Mouse (Mus musculus) midbrain, embryonic 15.5 days (tissue): ENCODE results near the gene Gins2. TPM values are rescaled to one million over a fixed set of nuclear protein-coding genes. Genes with fewer than 3 reads are reported as not detected.

ENCODE experiments used
- ATAC-seq: fragments of 200-750 bp; cut with Nextera tagmentation; replicated peaks from 2 replicates; pipeline ENCODE4 v1.8.0; 2017; ENCODE audit warnings: moderate TSS enrichment
- H3K27ac ChIP-seq: fragments of 300-500 bp; sonication (generic); 2 replicates; pipeline ENCODE4 v1.5.1; 2015; ENCODE audit warnings: mild to moderate bottlenecking, inconsistent platforms
- H3K27me3 ChIP-seq: fragments of 300-500 bp; sonication (generic); replicated peaks from 2 replicates; pipeline ENCODE4 v1.6.1; 2015; ENCODE audit warnings: inconsistent platforms
- H3K36me3 ChIP-seq: fragments of 300-500 bp; sonication (generic); replicated peaks from 2 replicates; pipeline ENCODE4 v1.6.1; 2015; ENCODE audit warnings: inconsistent platforms
- H3K4me1 ChIP-seq: fragments of 300-500 bp; sonication (generic); 2 replicates; pipeline ENCODE4 v1.6.1; 2015; ENCODE audit warnings: inconsistent platforms
- H3K4me2 ChIP-seq: fragments of 300-500 bp; sonication (generic); 2 replicates; pipeline ENCODE4 v1.6.1; 2015; ENCODE audit warnings: inconsistent platforms, mild to moderate bottlenecking, moderate library complexity
- H3K4me3 ChIP-seq: fragments of 300-500 bp; sonication (generic); 2 replicates; pipeline ENCODE4 v1.5.1; 2015; ENCODE audit warnings: mild to moderate bottlenecking, inconsistent platforms
- H3K9ac ChIP-seq: fragments of 300-500 bp; sonication (generic); 2 replicates; pipeline ENCODE4 v1.6.1; 2015; ENCODE audit warnings: mild to moderate bottlenecking, inconsistent platforms
- H3K9me3 ChIP-seq: fragments of 300-500 bp; sonication (generic); 2 replicates; pipeline ENCODE4 v1.6.1; 2016; ENCODE audit warnings: inconsistent platforms
- WGBS: fragments of 180-500 bp; shearing (Covaris S2); methylation state at CpG from one replicate; pipeline ENCODE4 v1.1.7; 2015; ENCODE audit warnings: mixed read lengths; 5-methylcytosine and 5-hydroxymethylcytosine counted together
- polyA plus RNA-seq: library from polyadenylated mRNA; unstranded; fragments of >200 nt; fragmentation: Nextera tagmentation; extraction: Ambion mirVana; gene quantifications from 2 replicates; pipeline ENCODE4 v1.2.1, GENCODE M21; 2015

The Gins2 gene
- polyA plus RNA-seq, 1 experiment from 2014 or later: 15.3 TPM

DNA sequence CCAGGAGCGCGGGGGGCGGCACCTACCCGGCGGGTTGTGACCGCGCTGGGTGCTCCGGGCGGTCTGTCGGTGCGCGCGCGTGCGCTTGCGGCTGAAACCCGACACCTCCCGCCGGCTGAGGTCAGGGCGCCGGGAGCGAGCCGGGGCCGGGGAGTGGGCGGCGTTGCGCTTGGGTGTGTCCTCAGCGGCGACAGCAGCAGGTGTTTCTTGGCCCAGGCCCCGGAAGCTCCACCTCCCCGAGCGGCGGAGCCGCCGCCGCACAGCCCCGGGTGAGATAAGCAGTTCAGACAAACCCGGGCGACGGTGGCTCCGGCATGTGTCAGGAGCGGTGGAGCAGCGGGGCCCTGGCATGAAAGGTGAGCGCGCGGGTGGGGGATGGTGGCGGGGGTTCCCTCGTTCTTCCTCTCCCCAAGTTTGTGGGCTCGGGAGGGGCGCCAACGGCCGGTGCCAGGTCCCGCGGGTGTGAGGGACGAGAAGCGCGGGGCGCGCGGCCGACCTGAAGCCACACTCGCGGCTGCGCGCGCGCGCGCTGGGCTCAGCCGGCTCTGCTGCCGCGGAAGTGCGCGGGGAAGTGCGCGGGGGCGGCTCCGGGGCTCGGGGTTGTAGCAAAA, 51.8 kb downstream of the Gins2 start:
- Histone ChIP-seq H3K4me3 (peak overlapping the region; percentile 67), H3K4me2 (peak overlapping the region; percentile 99), H3K9ac (peak overlapping the region; percentile 59), H3K27ac (peak overlapping the region; percentile 97), H3K9me3 (no peaks in the 10 kb centered on the region), H3K27me3 (0 out of 2 replicates have a peak, but pooled peaks cover 2% of the 10 kb centered on the region), H3K36me3 (no peaks in the 10 kb centered on the region), H3K4me1 (peaks cover 87% of the 10 kb centered on the region)
- peak; percentile 8 for ATAC-seq
- under 1% methylated on average over 79 of the region's 79 CpGs for WGBS

DNA sequence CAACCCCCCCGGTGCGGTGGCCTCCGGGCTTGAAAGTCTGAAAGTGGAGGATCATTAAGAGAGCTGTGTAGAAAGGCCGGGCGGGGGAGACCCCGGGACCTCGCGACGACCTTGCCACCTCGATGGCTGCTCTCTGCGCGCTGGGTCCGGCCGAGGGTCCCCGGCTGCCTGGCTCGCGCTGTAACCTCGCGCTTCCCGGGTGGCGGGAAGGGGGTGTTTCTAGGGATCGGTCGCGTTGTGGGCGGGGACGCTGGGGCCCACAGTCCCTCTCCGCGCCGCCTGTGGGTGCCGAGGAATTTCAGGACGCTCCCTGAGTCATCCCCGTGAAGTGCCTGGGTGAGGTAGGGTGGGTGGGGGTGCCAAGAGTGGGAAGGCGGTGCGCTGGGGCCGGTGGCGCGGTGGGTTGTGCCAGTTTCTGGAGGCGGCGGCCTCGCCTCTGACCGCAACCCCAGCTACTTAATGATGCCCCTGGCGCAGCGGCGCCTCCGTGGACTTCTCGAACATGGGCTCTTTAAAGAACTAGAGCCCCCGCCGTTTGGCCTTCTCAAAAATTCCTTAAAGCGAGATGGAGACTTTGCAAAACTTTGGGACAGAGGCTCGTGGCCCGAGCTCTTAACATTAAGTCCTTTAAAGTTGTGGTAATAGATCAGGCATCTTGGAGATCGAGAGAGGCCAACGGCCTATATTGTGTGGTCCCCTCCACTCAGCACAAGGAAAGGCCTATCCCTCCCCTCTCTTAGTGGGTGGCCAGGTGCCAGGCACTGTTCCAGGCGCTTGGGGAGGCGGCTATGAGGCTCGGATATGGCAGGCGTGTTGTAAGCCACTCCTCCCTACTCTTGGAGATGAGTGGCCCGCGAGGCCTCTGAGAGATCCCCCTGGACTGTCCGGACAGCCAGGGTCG, 52.5 kb downstream of the Gins2 start:
- WGBS: under 1% methylated on average over 61 of the region's 61 CpGs
- no peak for ATAC-seq
- peak overlapping the region; percentile 59 for H3K9ac ChIP-seq
- peak overlapping the region; percentile 99 for H3K4me2 ChIP-seq
- H3K27me3 ChIP-seq: 0 out of 2 replicates have a peak, but pooled peaks cover 2% of the 10 kb centered on the region
- H3K4me3 ChIP-seq: peak overlapping the region; percentile 67
- H3K36me3 ChIP-seq: no peaks in the 10 kb centered on the region
- H3K27ac ChIP-seq: peak overlapping the region; percentile 97
- peaks cover 92% of the 10 kb centered on the region for H3K4me1 ChIP-seq
- H3K9me3 ChIP-seq: no peaks in the 10 kb centered on the region

DNA sequence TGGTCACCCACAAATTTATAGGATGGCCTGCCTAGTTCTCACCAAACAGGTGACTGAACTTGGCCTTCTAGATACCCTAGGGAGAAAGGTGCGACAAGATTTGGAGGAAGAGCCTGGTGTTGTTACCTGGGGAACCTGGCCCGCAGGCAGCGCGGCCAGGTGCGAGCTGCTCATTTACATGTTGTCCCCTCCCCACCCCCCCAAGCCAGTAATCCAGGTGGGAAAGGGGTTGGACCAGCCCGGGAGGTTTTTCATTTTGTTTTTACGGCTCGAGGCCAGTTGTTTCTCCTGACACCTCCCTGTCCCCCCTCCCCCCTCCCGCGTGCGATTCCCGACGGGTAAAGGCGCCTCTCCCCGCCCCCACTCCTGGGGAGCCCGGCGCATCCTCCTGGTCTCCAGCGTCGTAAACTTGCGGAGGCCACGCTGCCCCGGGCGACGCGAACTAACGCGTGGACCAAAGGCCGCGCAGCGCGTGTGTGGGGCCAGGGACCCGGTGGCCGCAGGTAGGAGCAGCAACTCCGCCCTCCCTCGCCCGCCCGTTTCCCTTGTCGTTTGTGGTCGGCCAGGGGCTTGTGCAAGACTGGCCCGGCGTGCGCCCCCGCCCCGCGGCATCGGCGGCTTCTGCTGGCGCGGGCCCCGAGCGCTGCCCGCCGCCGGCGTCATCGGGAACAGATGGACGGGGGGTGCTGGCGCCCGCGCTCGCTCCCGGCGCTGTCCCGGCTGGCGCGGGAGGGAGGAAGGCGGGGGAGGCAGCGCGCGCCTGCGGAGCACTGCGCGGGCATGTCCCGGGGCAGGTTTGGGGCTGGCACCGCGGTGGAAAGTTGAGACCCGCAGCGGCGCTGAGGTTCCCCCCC, 53.4 kb downstream of the Gins2 start:
- H3K4me2 ChIP-seq: peak overlapping the region; percentile 99
- H3K4me3 ChIP-seq: peak overlapping the region; percentile 67
- ATAC-seq: no peak
- H3K9me3 ChIP-seq: no peaks in the 10 kb centered on the region
- H3K4me1 ChIP-seq: peaks cover 94% of the 10 kb centered on the region
- peak overlapping the region; percentile 97 for H3K27ac ChIP-seq
- peak overlapping the region; percentile 59 for H3K9ac ChIP-seq
- under 1% methylated on average over 71 of the region's 79 CpGs for WGBS
- H3K36me3 ChIP-seq: no peaks in the 10 kb centered on the region
- H3K27me3 ChIP-seq: 0 out of 2 replicates have a peak, but pooled peaks cover 2% of the 10 kb centered on the region

DNA sequence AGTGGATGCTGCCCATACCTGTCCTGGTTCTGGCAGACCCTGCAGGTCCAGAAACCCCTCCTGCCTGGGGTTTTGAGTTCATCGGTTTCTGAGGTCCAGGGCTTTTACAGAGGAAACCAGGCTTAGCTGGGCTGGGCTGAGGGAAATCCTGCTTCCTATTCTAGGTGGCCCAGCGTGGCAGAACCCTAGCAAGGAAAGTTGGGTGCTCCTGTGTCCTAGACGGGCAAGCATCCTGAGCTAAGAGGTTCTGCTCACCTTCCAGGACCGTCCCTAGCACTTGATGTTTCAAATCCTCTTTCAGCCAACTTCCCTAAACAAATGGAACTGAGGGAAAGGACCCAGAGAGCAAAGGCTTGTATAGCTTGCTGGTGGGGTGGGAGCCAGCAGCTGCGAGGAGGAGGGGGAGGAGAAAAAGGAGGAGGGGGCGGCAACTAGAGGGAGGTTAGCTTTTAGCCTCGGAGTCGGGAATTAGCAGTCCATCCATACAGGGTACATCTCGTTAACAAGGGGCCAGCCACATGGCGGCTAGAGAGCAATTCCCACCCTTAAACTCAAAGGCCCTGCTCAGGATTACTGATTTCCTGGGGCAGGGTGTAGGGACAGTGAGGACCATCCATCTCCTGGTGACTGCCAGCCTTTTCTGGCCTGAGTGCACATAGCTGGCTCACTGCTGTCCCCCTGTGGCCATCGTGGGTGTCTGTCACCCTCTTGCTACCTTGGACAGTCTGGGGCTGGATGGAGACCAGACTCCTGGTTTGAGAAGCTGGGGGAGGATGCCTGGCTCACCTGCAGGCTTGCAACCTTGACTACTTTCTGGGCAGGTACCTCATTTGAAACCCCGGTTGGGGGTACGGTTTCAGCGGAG, 54.4 kb downstream of the Gins2 start:
- H3K4me1 ChIP-seq: peaks cover 85% of the 10 kb centered on the region
- peak overlapping the region; percentile 97; the same call in 1 of the 2 replicates for H3K27ac ChIP-seq
- WGBS: 10% methylated on average over 14 of the region's 14 CpGs
- ATAC-seq: peak; percentile 59
- H3K9ac ChIP-seq: no peak overlapping the region
- H3K9me3 ChIP-seq: no peaks in the 10 kb centered on the region
- H3K27me3 ChIP-seq: 0 out of 2 replicates have a peak, but pooled peaks cover 2% of the 10 kb centered on the region
- H3K36me3 ChIP-seq: no peaks in the 10 kb centered on the region
- H3K4me3 ChIP-seq: no peak overlapping the region
- peak overlapping the region; percentile 99 for H3K4me2 ChIP-seq

DNA sequence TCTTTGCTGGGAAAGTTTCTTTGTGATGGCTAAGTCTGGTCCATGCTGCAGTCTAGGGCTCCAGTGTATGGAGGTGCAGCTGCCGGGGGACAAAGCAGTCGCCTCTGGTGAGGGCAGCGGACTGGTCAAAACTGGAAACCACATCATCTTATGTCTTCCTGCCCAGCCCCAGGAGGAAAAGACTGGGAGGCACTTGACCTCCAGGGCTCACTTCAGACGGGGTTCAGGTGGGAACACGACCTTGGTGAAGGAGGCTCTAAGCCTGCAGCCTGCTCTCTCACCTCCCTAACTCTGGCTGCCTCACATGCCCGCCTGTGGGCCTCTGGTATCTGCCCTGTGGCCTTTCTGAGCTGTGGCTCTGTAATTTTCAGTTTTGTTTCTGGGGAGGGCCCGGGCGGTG, 55.0 kb downstream of the Gins2 start:
- H3K27me3 ChIP-seq: 0 out of 2 replicates have a peak, but pooled peaks cover 2% of the 10 kb centered on the region
- ATAC-seq: no peak

DNA sequence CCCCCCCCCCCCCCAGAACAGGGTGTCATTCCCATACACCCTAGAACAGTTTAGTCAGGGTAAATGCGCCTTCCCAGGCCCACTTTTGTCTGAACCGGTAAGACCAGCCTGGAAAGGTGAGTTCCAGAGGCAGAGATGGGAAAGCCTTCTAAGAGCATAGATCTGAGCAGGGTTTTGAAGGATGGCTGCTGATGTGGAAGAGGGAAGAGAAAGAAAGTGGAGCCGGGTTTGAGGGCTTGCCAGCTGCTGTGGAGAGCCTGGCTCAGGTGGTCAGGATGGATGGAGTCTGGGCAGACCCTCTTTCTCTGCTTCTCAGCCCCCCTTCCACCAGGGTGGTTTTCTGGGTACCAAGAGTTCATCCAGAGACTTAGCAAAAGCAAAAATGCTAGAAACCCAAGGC, 55.7 kb downstream of the Gins2 start:
- peaks cover 76% of the 10 kb centered on the region for H3K4me1 ChIP-seq
- no peaks in the 10 kb centered on the region for H3K9me3 ChIP-seq
- no peak overlapping the region for H3K4me3 ChIP-seq
- H3K9ac ChIP-seq: no peak overlapping the region
- WGBS: 10% methylated on average over 3 of the region's 3 CpGs
- ATAC-seq: no peak
- peak overlapping the region; percentile 75 for H3K27ac ChIP-seq
- peak overlapping the region; percentile 40 for H3K4me2 ChIP-seq
- 0 out of 2 replicates have a peak, but pooled peaks cover 2% of the 10 kb centered on the region for H3K27me3 ChIP-seq
- no peaks in the 10 kb centered on the region for H3K36me3 ChIP-seq

More for the DNA sequence above, 55.0 kb downstream of the Gins2 start:
- Histone ChIP-seq H3K9me3 (no peaks in the 10 kb centered on the region), H3K9ac (no peak overlapping the region), H3K4me1 (peaks cover 78% of the 10 kb centered on the region), H3K4me3 (no peak overlapping the region), H3K4me2 (no peak overlapping the region), H3K36me3 (no peaks in the 10 kb centered on the region), H3K27ac (peak overlapping the region; percentile 97; the same call in 1 of the 2 replicates)
- 40% methylated on average over 8 of the region's 8 CpGs for WGBS

DNA sequence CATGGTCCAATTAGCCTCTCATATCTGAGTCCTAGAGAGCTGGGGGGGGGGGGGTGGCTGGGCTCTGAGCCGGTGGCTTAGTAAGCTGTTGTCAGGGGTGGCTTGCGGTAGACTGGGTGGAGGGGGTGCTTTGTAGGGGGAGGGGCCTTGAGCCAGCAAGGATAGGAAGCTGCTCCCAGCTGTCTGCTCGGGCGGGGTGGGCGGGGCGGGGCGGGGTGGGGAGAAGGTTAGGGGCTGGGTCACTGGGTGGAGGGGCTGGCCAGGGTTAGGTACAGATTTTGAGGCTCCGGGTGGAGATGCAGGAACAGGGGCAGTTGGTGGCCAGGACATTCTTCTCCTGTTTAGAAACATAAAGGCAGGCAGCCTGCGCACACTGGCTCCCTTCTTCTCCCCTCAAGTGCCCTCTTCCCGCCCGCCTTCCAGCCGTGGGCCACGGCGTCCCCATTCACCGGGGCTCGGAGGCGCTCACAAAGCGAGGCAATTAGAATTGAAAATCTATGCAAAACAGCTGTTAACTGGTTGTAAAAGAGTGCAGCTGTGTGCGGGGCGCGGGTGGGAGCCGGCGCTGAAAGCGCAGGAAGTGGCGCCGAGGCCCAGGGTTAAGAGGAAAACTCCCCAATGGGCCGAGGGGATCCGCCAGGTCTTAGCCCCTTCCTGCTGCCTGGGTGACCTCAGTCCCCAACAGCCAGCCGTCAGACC, 56.4 kb downstream of the Gins2 start:
- peak overlapping the region; percentile 75 for H3K27ac ChIP-seq
- WGBS: 3% methylated on average over 29 of the region's 29 CpGs
- peak overlapping the region; percentile 40 for H3K4me2 ChIP-seq
- H3K4me3 ChIP-seq: 0 out of 2 replicates have a peak overlapping the region, but pooled peaks have one; percentile 2
- no peaks in the 10 kb centered on the region for H3K36me3 ChIP-seq
- peaks cover 77% of the 10 kb centered on the region for H3K4me1 ChIP-seq
- H3K27me3 ChIP-seq: 0 out of 2 replicates have a peak, but pooled peaks cover 2% of the 10 kb centered on the region
- no peak; the same call in 1 of the 2 replicates for ATAC-seq
- H3K9me3 ChIP-seq: no peaks in the 10 kb centered on the region
- H3K9ac ChIP-seq: 0 out of 2 replicates have a peak overlapping the region, but pooled peaks have one; percentile 22

DNA sequence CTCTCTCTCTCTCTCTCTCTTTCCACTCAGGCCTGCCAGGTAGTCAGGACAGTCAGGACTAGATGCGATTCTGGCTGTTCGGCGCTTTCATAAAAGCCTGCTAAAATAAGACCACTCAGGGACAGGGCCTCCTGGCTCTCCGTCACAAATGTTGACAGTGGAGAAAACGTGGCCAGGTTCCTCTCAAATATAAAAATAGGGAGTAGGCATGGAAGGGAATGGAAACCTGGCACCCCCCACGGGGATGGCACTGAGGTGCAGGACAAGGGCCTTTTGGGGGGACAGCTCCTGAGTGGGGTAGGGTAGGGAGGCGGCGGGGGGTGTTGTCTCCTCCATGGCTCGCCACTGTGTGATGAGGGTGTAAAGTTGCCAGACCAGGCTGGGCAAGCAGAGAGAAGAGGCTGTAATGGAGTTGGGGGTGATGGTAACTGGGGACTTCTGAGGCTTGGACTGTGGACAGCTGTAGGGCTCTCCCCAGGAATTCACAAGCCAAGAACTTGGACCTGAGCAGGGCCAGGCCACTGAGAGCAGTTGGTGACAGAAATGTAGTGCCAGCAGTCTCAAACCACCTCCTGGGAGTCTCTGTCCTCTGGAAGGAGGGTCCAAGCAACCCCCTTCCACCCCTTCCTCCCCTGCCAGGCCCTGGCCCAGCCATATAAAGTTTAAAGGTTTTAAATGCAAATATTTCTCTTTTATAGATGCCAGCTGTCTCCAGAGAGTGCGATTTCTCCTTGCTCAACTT, 57.2 kb downstream of the Gins2 start:
- peak overlapping the region; percentile 75 for H3K27ac ChIP-seq
- H3K4me1 ChIP-seq: peaks cover 78% of the 10 kb centered on the region
- no peak; the same call in 1 of the 2 replicates for ATAC-seq
- H3K9ac ChIP-seq: no peak overlapping the region
- no peak overlapping the region for H3K4me3 ChIP-seq
- no peaks in the 10 kb centered on the region for H3K36me3 ChIP-seq
- H3K9me3 ChIP-seq: no peaks in the 10 kb centered on the region
- 0 out of 2 replicates have a peak, but pooled peaks cover 2% of the 10 kb centered on the region for H3K27me3 ChIP-seq
- peak overlapping the region; percentile 7; the same call in 1 of the 2 replicates for H3K4me2 ChIP-seq
- WGBS: 43% methylated on average over 10 of the region's 10 CpGs

DNA sequence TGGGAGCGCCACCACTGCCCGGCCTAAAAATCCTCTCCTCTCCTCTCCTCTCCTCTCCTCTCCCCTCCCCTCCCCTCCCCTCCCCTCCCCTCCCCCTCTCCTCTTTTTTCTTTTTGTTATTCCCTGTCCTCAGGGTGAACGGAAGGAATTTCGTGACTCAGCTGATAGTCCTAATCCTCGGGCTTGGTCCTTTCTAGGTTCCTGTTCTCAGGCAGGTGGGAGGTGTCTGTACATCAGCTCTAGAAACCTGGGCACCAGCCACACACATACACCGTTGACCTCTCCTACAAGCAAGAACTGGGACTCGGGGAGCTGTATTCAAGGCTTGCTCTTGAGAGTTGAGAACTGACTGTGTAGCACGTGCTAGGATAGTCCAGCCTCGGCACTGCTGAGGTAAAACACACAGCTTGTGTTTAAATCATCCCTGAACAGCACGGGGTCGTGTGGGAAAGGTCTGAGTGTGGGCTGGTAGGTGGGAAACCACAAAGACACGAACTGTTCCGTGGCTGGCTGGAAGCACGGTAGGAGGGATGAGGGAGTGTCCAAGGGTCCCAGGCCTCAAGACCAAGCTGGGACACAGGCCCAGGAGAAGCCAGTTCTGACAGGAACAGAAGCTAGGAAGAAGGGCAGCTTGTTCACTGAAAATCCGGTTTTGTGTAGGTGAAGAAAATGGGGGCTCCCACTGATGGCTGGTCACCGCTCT, 58.0 kb downstream of the Gins2 start:
- WGBS: 50% methylated on average over 16 of the region's 16 CpGs

More for the DNA sequence above, 58.0 kb downstream of the Gins2 start:
- H3K4me1 ChIP-seq: peaks cover 78% of the 10 kb centered on the region
- ATAC-seq: no peak
- no peak overlapping the region for H3K4me2 ChIP-seq
- no peaks in the 10 kb centered on the region for H3K36me3 ChIP-seq
- no peak overlapping the region for H3K4me3 ChIP-seq
- H3K9me3 ChIP-seq: no peaks in the 10 kb centered on the region
- peak overlapping the region; percentile 75; the same call in 1 of the 2 replicates for H3K27ac ChIP-seq
- H3K27me3 ChIP-seq: 0 out of 2 replicates have a peak, but pooled peaks cover 2% of the 10 kb centered on the region
- H3K9ac ChIP-seq: no peak overlapping the region
